Mouse (Mus musculus): Measurements from ENCODE around the gene Gcnt1. TPM values are rescaled to one million over a fixed set of nuclear protein-coding genes. Genes with fewer than 3 reads are reported as not detected.

The Gcnt1 gene
- polyA plus RNA-seq, 1 experiment from 2014 or later = 0.79 TPM

GRCm38 (mm10) chr19:17393841-17394591, 21.4 kb upstream of the Gcnt1 start, which contains the start of gene Rfk:
TSS of gene Rfk (plus strand) at chr19:17394043.
- H3K36me3 ChIP-seq = peaks cover 7% of the 10 kb centered on the region
- peak; percentile 98 for ATAC-seq (replicated peaks)
- peak within 1 kb of the TSS; percentile 73 for H3K9ac ChIP-seq (replicated peaks)
- peak within 1 kb of the TSS; percentile 63 for H3K4me3 ChIP-seq
- peaks cover 8% of the 10 kb centered on the region for H3K4me1 ChIP-seq
- H3K27me3 ChIP-seq = 0 out of 2 replicates have a peak, but pooled peaks cover 5% of the 10 kb centered on the region
- no peaks in the 10 kb centered on the region for H3K9me3 ChIP-seq
- H3K27ac ChIP-seq (replicated peaks) = no peak within 1 kb of the TSS; the same call in 1 of the 2 replicates
- peak within 1 kb of the TSS; percentile 49 for H3K4me2 ChIP-seq (replicated peaks)
- WGBS = under 1% methylated on average over 83 of the region's 83 CpGs

DNA sequence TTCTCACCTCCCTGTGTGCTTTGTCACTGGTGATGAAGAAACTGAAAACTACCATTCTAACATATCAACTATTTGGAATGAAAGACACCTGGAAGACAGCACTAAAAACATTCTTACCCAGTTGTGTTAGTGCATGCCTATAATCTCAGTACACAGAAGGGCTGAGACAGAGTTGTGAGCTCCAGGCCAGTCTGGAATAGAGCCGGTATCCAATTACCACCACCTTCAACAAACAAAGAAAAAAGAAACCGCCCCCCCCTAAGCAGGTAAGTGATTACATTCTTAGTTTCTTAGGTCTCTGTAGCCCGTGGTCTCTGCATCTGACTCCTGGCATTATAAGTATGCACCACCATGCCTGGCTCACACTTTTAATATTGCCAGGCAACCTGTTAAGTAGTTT, 20.2 kb upstream of the Gcnt1 start:
- Histone ChIP-seq H3K4me1 (peaks cover 8% of the 10 kb centered on the region), H3K36me3 (no peaks in the 10 kb centered on the region), H3K9ac (replicated peaks) (no peak overlapping the region), H3K27ac (replicated peaks) (no peak overlapping the region), H3K9me3 (no peaks in the 10 kb centered on the region), H3K27me3 (0 out of 2 replicates have a peak, but pooled peaks cover 5% of the 10 kb centered on the region), H3K4me3 (no peak overlapping the region), H3K4me2 (replicated peaks) (no peak overlapping the region)
- ATAC-seq (replicated peaks) = no peak
- WGBS = 13% methylated on average over 3 of the region's 3 CpGs

DNA sequence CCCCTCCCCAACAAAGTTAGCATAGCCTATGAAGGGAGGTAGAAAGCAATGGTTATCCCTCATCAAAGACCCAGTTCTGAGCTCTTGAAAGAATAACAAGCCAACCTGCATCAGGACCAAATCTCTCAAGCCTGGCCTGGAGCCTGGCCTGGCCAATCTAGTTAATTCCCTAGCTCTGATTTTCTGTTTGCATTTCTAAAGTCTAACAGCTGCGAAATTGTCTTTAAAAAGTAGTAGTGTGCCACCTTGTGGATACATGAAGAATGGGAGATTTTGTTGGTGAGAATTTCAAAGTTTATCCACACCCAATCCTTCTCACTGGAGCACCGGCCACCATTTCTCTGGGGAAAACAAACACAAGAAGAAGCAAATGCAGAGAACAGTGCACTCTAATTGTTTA, 15.8 kb upstream of the Gcnt1 start:
- no peak overlapping the region for H3K27ac ChIP-seq (replicated peaks)
- no peak overlapping the region for H3K4me3 ChIP-seq
- 0 out of 2 replicates have a peak, but pooled peaks cover 5% of the 10 kb centered on the region for H3K27me3 ChIP-seq
- no peak overlapping the region for H3K4me2 ChIP-seq (replicated peaks)
- peak; percentile 51 for ATAC-seq (replicated peaks)
- WGBS = 22% methylated on average over 2 of the region's 2 CpGs
- no peak overlapping the region for H3K9ac ChIP-seq (replicated peaks)
- H3K9me3 ChIP-seq = no peaks in the 10 kb centered on the region
- no peaks in the 10 kb centered on the region for H3K36me3 ChIP-seq
- no peaks in the 10 kb centered on the region; the same call in 1 of the 2 replicates for H3K4me1 ChIP-seq

DNA sequence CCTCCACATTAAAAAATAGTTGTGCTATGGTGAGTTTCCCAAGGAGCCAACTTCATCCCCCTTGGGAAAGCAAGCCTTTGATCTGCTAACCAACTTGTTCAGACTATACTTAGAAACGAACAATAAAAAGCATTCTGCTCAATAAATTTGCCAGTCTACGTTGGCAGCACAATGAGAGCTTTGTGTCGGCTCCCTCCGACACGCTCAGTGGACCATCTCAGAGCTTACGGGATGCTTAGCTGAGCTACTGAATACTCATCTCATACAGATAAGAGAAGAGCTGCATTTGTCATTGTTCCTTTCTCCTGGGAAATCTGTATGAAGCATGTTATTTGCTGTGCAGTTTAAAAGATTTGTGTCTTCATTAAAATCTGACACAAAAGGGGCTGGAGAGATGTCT, 13.8 kb upstream of the Gcnt1 start:
- Histone ChIP-seq H3K36me3 (no peaks in the 10 kb centered on the region), H3K9me3 (no peaks in the 10 kb centered on the region), H3K27me3 (no peaks in the 10 kb centered on the region), H3K9ac (replicated peaks) (no peak overlapping the region), H3K4me1 (no peaks in the 10 kb centered on the region), H3K4me2 (replicated peaks) (no peak overlapping the region), H3K4me3 (no peak overlapping the region), H3K27ac (replicated peaks) (no peak overlapping the region)
- no peak for ATAC-seq (replicated peaks)
- WGBS = 14% methylated on average over 6 of the region's 6 CpGs

DNA sequence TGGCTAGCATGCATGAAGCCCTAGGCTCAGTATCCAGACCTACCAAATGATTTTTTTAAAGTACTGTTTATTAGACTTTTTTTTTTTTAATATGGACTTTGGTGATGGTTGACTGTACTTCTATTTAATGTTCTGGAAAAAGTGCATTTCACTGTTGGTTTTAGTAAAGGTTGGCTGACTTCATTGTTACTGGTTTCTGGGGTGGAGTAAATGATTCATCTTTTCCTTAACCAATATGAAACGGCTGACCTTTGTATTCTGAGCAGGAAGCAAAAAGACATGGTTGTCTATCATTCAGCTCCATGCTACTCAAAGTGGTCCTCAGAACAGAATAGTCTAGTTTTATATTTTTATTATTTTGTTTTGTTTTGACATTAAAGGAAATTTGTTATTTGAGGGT, 12.8 kb upstream of the Gcnt1 start:
- no peak for ATAC-seq (replicated peaks)
- WGBS = 77% methylated on average over 1 of the region's 1 CpGs

DNA sequence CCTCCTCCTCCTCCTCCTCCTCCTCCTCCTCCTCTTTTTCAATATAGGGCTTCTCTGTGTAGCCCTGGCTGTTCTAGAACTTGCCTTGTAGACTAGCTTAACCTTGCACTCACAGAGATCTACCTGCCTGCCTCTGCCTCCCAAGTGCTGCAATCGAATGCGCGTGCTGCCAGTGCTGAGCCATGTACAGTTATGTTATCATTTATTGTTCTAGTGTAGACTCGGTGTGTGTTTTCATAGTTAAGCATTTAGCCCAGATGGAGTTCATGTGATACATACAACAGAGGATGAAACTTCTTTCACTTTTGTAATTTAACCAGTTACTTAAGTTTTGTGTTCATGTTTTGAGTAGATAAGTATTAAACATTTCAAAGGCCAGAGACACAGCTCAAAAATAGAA, 12.4 kb upstream of the Gcnt1 start:
- Histone ChIP-seq H3K36me3 (no peaks in the 10 kb centered on the region), H3K4me2 (replicated peaks) (no peak overlapping the region), H3K4me3 (no peak overlapping the region), H3K27ac (replicated peaks) (no peak overlapping the region), H3K9me3 (no peaks in the 10 kb centered on the region), H3K27me3 (no peaks in the 10 kb centered on the region), H3K4me1 (no peaks in the 10 kb centered on the region), H3K9ac (replicated peaks) (no peak overlapping the region)
- WGBS = 97% methylated on average over 4 of the region's 4 CpGs
- ATAC-seq (replicated peaks) = no peak

More for the DNA sequence above, 12.8 kb upstream of the Gcnt1 start:
- Histone ChIP-seq H3K9me3 (no peaks in the 10 kb centered on the region), H3K4me1 (no peaks in the 10 kb centered on the region), H3K9ac (replicated peaks) (no peak overlapping the region), H3K36me3 (no peaks in the 10 kb centered on the region), H3K4me3 (no peak overlapping the region), H3K4me2 (replicated peaks) (no peak overlapping the region), H3K27ac (replicated peaks) (no peak overlapping the region), H3K27me3 (no peaks in the 10 kb centered on the region)

- no peak for ATAC-seq (replicated peaks)
- Histone ChIP-seq H3K27ac (replicated peaks) (no peak overlapping the region), H3K4me1 (no peaks in the 10 kb centered on the region), H3K4me2 (replicated peaks) (no peak overlapping the region), H3K9ac (replicated peaks) (no peak overlapping the region), H3K27me3 (no peaks in the 10 kb centered on the region), H3K4me3 (no peak overlapping the region), H3K9me3 (no peaks in the 10 kb centered on the region), H3K36me3 (no peaks in the 10 kb centered on the region)
- 84% methylated on average over 6 of the region's 6 CpGs for WGBS
These were observed 10.3 kb upstream of the Gcnt1 start for GRCm38 (mm10) chr19:17382807-17383397.

DNA sequence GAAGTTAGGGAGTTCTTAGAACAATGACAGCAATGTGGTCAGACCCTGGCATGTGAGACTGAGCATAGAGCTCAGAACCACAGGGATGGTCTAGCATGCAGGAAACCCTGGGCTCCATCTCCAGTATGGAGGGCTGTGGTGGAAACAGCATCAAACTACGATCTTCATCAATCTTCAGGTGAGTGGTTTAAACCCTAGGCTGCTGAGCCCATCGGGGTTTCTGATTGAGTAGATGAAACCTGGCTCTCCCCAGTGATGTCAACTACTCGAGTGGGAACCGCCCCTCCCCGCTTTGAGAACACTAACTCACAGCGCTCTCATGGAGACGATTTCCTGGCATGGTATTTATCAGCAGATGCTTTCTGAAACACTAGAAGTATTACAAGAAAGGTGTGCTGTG, 7.9 kb upstream of the Gcnt1 start:
- no peak overlapping the region for H3K9ac ChIP-seq (replicated peaks)
- no peaks in the 10 kb centered on the region for H3K27me3 ChIP-seq
- H3K4me1 ChIP-seq = no peaks in the 10 kb centered on the region
- no peak overlapping the region for H3K27ac ChIP-seq (replicated peaks)
- H3K4me2 ChIP-seq (replicated peaks) = no peak overlapping the region
- ATAC-seq (replicated peaks) = no peak
- WGBS = 82% methylated on average over 7 of the region's 7 CpGs
- no peak overlapping the region for H3K4me3 ChIP-seq
- H3K9me3 ChIP-seq = no peaks in the 10 kb centered on the region
- no peaks in the 10 kb centered on the region for H3K36me3 ChIP-seq

DNA sequence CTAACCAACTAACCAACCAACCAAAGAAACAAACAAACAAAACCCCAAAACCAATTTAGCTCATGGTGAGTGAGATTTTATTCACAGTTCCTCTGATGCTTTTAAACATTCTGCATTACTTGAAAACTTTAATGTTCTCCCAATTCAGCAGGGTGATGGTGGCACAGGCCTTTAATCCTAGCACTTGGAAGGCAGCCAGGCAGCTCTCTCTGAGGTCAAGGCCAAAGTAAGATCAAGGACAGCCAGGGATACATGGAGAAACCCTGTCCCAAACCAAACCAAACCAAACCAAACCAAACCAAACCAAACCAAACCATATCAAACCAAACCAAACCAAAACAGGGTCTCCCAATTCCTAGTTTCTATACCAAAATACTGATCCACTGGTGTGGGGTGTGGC, 6.2 kb upstream of the Gcnt1 start:
- Histone ChIP-seq H3K27ac (replicated peaks) (no peak overlapping the region), H3K9ac (replicated peaks) (no peak overlapping the region), H3K4me2 (replicated peaks) (no peak overlapping the region), H3K27me3 (no peaks in the 10 kb centered on the region), H3K4me1 (no peaks in the 10 kb centered on the region), H3K36me3 (no peaks in the 10 kb centered on the region), H3K4me3 (no peak overlapping the region), H3K9me3 (no peaks in the 10 kb centered on the region)
- ATAC-seq (replicated peaks) = no peak

GRCm38 (mm10) chr19:17369581-17369980, 3.1 kb downstream of the Gcnt1 start:
- H3K4me2 ChIP-seq (replicated peaks) = no peak overlapping the region
- no peaks in the 10 kb centered on the region for H3K4me1 ChIP-seq
- no peak overlapping the region for H3K9ac ChIP-seq (replicated peaks)
- H3K27ac ChIP-seq (replicated peaks) = no peak overlapping the region
- WGBS = 56% methylated on average over 7 of the region's 7 CpGs
- H3K4me3 ChIP-seq = no peak overlapping the region
- H3K27me3 ChIP-seq = no peaks in the 10 kb centered on the region
- H3K9me3 ChIP-seq = no peaks in the 10 kb centered on the region
- no peak for ATAC-seq (replicated peaks)
- no peaks in the 10 kb centered on the region for H3K36me3 ChIP-seq

DNA sequence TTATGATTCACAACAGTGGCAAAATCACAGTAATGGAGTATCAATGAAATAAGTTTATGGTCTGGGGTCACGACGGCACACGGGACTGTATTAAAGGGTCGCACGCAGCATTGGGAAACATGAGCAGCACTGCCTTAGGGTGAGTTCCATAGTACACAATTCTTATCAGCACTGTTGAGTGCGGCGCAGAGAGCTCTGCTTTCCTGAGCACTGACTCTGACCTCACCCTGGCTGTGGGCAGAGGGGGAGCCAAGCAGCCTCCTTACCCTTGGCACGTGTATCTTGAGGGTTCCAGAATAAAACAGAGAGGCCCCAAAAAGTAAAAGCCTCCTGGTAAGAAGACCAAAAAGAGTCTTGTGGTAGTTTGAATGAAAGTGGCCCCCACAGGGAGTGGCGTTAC, 4.1 kb downstream of the Gcnt1 start:
- no peaks in the 10 kb centered on the region for H3K9me3 ChIP-seq
- no peaks in the 10 kb centered on the region for H3K4me1 ChIP-seq
- H3K4me3 ChIP-seq = no peak overlapping the region
- ATAC-seq (replicated peaks) = no peak
- no peak overlapping the region for H3K9ac ChIP-seq (replicated peaks)
- H3K4me2 ChIP-seq (replicated peaks) = no peak overlapping the region
- no peak overlapping the region for H3K27ac ChIP-seq (replicated peaks)
- H3K36me3 ChIP-seq = no peaks in the 10 kb centered on the region
- no peaks in the 10 kb centered on the region for H3K27me3 ChIP-seq
- WGBS = 97% methylated on average over 9 of the region's 9 CpGs

GRCm38 (mm10) chr19:17366364-17367090, 6.1 kb downstream of the Gcnt1 start:
- Histone ChIP-seq H3K4me1 (no peaks in the 10 kb centered on the region), H3K9me3 (no peaks in the 10 kb centered on the region), H3K27ac (replicated peaks) (no peak overlapping the region), H3K36me3 (no peaks in the 10 kb centered on the region), H3K27me3 (no peaks in the 10 kb centered on the region), H3K9ac (replicated peaks) (no peak overlapping the region), H3K4me2 (replicated peaks) (no peak overlapping the region), H3K4me3 (no peak overlapping the region)
- 93% methylated on average over 8 of the region's 8 CpGs for WGBS
- ATAC-seq (replicated peaks) = no peak
